Mouse (Mus musculus) left cerebral cortex, adult 2 months (tissue): ENCODE measurements around the gene Myl12a. TPM values are rescaled to one million over a fixed set of nuclear protein-coding genes. Genes with fewer than 3 reads are reported as not detected.

ENCODE experiments used
- DNase-seq, 2 experiments: peaks; one replicate each; pipeline ENCODE4 v3.0.0; 2021 to 2022; ENCODE audit warnings: low spot score in 2 of 2, mixed read lengths in 1 of 2; ENCODE audit errors: extremely low spot score in 1 of 2
- H3K27ac ChIP-seq: fragments of 200-600 bp; 2 replicates; pipeline ENCODE4 v1.8.1; 2022
- H3K4me3 ChIP-seq: fragments of 200-600 bp; 2 replicates; pipeline ENCODE4 v1.8.1; 2022
- CTCF ChIP-seq: fragments of 200-600 bp; IDR thresholded peaks from 2 replicates; pipeline ENCODE4 v1.8.1; 2022; ENCODE audit warnings: antibody characterized with exemption, mild to moderate bottlenecking, moderate library complexity
- intact Hi-C: fragments of 180-260 bp; cut with DNase I; formaldehyde crosslinking; loops from one replicate; pipeline ENCODE4 v1.15.1; 2025
- total RNA-seq, 2 experiments: library from RNA; stranded (reverse); gene quantifications; 2 replicates each; pipeline ENCODE4 v1.2.3; 2021

Myl12a gene
- total RNA-seq, 2 experiments from 2014 or later: 39.0 to 43.4 TPM

GRCm38 (mm10) chr17:71008676-71009075, 6.0 kb upstream of the Myl12a start:
- TF ChIP-seq CTCF: no peak
- DNase-seq: no peak
- H3K4me3 ChIP-seq: no peak overlapping the region
- intact Hi-C loops: no loop called here
- H3K27ac ChIP-seq: no peak overlapping the region

- DNase-seq: no peak
- no peak for TF ChIP-seq CTCF
- intact Hi-C loops: no loop called here
- no peak overlapping the region for H3K4me3 ChIP-seq
- no peak overlapping the region for H3K27ac ChIP-seq
These were observed 4.3 kb upstream of the Myl12a start for GRCm38 (mm10) chr17:71006976-71007375.

- TF ChIP-seq CTCF: peak; percentile 36
- Histone ChIP-seq H3K4me3 (no peak overlapping the region), H3K27ac (no peak overlapping the region)
- DNase-seq: no peak
- intact Hi-C loops: loop anchor here (5.0 kb wide), 1 partner anchor 228 kb away; no protein-coding TSS in a partner anchor
These were observed 1.7 kb upstream of the Myl12a start for GRCm38 (mm10) chr17:71004186-71004960.

- no peak overlapping the region for H3K4me3 ChIP-seq
- intact Hi-C loops: loop anchor here (2.0 to 5.0 kb wide), 2 partner anchors 179 to 229 kb away; partner anchors contain the start of gene Lpin2
- no peak for TF ChIP-seq CTCF
- no peak overlapping the region for H3K27ac ChIP-seq
- DNase-seq: no peak
These were observed 1.0 kb upstream of the Myl12a start for GRCm38 (mm10) chr17:71003721-71004120.

- peak overlapping the region; percentile 100; the same call in 1 of the 2 replicates for H3K27ac ChIP-seq
- intact Hi-C loops: loop anchor here (2.0 to 5.0 kb wide), 2 partner anchors 180 to 229 kb away; partner anchors contain the start of gene Lpin2
These were observed 434 bp upstream of the Myl12a start for GRCm38 (mm10) chr17:71003112-71003511.

GRCm38 (mm10) chr17:71002081-71002743, 466 bp downstream of the Myl12a start, which contains the start of gene Myom1:
TSS of gene Myom1 (plus strand) at chr17:71002633.
- peak within 1 kb of the TSS; percentile 61 for H3K4me3 ChIP-seq
- intact Hi-C loops: loop anchor here (1.0 to 5.0 kb wide), 3 partner anchors 12 to 230 kb away; partner anchors contain the start of gene Lpin2
- DNase-seq: peak; percentile 96 to 98
- TF ChIP-seq CTCF: peak; percentile 55
- peak within 1 kb of the TSS; percentile 100 for H3K27ac ChIP-seq

More at GRCm38 (mm10) chr17:71003112-71003511, 434 bp upstream of the Myl12a start:
- DNase-seq: no peak
- peak overlapping the region; percentile 61; the same call in 1 of the 2 replicates for H3K4me3 ChIP-seq
- no peak; the same call in 1 of the 2 replicates for TF ChIP-seq CTCF

DNA sequence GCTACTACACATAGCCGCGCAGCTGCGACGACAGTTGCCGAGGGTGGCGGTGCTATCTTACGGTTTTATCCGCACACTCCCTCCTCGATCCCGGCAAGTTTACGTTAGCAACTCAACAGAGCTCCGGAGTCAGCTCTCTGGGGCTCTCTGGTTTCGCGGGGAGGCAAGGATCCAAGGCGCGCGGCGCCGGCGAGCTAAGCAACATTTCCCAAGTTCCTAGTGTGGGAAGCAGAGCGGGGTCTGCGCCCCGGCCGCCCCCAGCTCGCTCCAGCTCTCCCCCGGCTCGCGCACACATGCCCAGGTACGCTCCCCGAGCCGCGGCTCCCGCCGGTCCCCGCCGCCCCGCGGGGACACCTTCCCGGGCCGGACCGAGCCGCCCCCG, 988 bp downstream of the Myl12a start:
- intact Hi-C loops: loop anchor here (1.0 to 5.0 kb wide), 3 partner anchors 11 to 231 kb away; partner anchors contain the start of gene Lpin2
- H3K27ac ChIP-seq: peak overlapping the region; percentile 100
- no peak for TF ChIP-seq CTCF
- DNase-seq: peak in 1 of 2 experiments; percentile 46
- H3K4me3 ChIP-seq: peak overlapping the region; percentile 61

- DNase-seq: no peak
- Histone ChIP-seq H3K4me3 (peak overlapping the region; percentile 61), H3K27ac (peak overlapping the region; percentile 100; the same call in 1 of the 2 replicates)
- TF ChIP-seq CTCF: no peak
- intact Hi-C loops: loop anchor here (5.0 kb wide), 1 partner anchor 231 kb away; no protein-coding TSS in a partner anchor
These were observed 1.6 kb downstream of the Myl12a start for GRCm38 (mm10) chr17:71001067-71001466.

- DNase-seq: no peak
- Histone ChIP-seq H3K27ac (no peak overlapping the region), H3K4me3 (no peak overlapping the region)
- no peak for TF ChIP-seq CTCF
- intact Hi-C loops: loop anchor here (5.0 kb wide), 1 partner anchor 232 kb away; no protein-coding TSS in a partner anchor
These were observed 2.4 kb downstream of the Myl12a start for GRCm38 (mm10) chr17:71000255-71000654.

- intact Hi-C loops: no loop called here
- no peak for DNase-seq
- TF ChIP-seq CTCF: no peak
- Histone ChIP-seq H3K4me3 (no peak overlapping the region), H3K27ac (no peak overlapping the region)
These were observed 3.5 kb downstream of the Myl12a start for GRCm38 (mm10) chr17:70999187-70999586.

DNA sequence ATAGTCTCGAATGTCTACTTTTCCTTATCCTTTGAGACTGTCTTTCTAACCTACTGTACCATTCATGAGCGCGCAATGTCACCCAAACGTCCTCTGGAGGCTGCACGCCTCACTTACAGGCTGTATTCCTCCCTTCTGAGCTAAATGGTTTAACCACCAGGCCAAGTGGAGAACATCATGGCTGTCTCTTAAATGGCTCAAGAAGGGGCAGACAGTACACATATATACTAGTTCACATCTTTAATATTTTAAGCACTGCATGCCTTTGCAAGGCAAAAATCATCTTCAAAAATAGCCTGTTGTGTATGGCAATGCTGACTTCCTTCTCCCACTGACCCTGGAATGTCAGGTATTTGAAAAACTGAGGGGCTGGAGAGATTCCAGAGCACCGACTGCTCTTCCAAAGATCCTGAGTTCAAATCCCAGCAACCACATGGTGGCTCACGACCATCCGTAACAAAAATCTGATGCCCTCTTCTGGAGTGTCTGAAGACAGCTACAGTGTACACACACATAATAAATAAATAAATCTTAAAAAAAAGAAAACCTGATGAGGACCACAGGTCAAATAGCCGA, 4.2 kb downstream of the Myl12a start:
- intact Hi-C loops: no loop called here
- TF ChIP-seq CTCF: no peak
- DNase-seq: no peak
- no peak overlapping the region for H3K4me3 ChIP-seq
- H3K27ac ChIP-seq: no peak overlapping the region

- DNase-seq: no peak
- intact Hi-C loops: no loop called here
These were observed 4.8 kb downstream of the Myl12a start for GRCm38 (mm10) chr17:70997836-70998235.

More at GRCm38 (mm10) chr17:70997836-70998235, 4.8 kb downstream of the Myl12a start:
- H3K27ac ChIP-seq: no peak overlapping the region
- TF ChIP-seq CTCF: no peak
- H3K4me3 ChIP-seq: no peak overlapping the region
